Mouse (Mus musculus) ES-CJ7 (cell line): ENCODE measurements around the gene Cerkl.

Source experiments
- DNase-seq: peaks from one replicate; pipeline ENCODE4 v3.0.0; 2011; ENCODE audit warnings: low read depth, low spot score

Cerkl gene

GRCm38 (mm10) chr2:79456575-79457349, at the start of gene Cerkl, which contains the start of gene Neurod1:
TSS of gene Cerkl (minus strand) at chr2:79456785.
TSS of gene Neurod1 (minus strand) at chr2:79456751.
- peak; percentile 82 for DNase-seq

GRCm38 (mm10) chr2:79498990-79499755, 42.6 kb upstream of the Cerkl start:
- peak; percentile 81 for DNase-seq

- DNase-seq, result no peak
Observed at GRCm38 (mm10) chr2:79485127-79485526, 28.5 kb upstream of the Cerkl start.

DNA sequence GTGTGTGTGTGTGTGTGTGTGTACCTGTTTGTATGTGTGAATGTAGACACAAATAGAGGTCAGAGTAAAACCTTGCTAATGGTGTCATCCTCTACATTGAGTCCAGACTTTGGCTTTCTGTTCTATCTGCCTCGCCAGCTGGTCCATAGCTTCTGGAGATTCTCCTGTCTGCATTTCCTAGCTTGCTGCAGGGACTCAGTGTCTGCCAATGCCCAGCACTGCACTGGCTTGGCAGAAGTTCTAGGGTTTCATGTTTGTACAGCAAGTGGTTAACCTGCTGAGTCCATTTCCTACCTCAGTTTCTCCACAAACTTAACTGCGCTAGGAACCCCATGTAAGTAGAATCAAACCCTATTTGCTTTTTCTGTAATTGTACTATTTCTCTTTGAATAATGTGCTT, 25.9 kb upstream of the Cerkl start:
- DNase-seq, result no peak

DNA sequence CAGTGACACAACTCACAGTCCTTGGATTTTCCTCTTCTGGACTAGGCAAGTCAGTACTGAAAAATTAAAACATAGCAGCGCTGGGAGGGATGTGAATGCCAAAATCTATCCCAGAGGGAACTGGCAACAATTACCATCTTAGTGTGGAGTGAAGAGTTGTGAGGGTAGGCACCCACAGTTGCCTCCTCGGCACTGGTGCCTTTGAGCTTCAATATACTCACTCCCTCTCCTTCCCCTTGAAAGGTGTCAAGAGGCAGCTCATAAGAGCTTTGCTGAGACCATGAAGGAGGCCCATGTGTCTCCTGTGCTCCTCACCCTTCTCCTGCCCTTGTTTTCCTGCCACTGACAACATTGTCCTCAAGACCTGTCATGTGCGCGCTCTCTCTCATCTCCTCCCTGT, 5.8 kb upstream of the Cerkl start:
- no peak for DNase-seq

DNA sequence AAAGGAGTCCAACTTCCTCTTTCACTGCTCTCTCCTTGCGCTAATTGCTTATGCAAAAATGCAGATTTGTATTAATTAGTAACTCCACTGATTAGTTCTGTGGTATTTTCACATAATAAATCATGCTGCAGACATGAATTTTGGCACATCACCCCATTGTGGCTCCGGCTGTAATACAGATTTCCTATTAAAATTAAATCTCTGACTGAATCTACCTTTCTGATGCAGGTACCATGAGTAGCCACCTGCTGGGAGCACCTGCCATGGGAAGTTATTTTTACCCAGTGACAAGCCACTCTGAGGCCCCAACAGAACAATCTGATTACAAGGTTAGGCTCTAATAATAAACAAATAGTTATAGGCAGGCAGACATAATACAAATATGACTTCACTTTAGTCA, 5.3 kb upstream of the Cerkl start:
- no peak for DNase-seq

- DNase-seq, result peak; percentile 18
Observed at GRCm38 (mm10) chr2:79460586-79460985, 4.0 kb upstream of the Cerkl start.

GRCm38 (mm10) chr2:79460107-79460506, 3.5 kb upstream of the Cerkl start:
- DNase-seq, result no peak

- DNase-seq, result no peak
Observed at GRCm38 (mm10) chr2:79459061-79460045, 2.8 kb upstream of the Cerkl start.

DNA sequence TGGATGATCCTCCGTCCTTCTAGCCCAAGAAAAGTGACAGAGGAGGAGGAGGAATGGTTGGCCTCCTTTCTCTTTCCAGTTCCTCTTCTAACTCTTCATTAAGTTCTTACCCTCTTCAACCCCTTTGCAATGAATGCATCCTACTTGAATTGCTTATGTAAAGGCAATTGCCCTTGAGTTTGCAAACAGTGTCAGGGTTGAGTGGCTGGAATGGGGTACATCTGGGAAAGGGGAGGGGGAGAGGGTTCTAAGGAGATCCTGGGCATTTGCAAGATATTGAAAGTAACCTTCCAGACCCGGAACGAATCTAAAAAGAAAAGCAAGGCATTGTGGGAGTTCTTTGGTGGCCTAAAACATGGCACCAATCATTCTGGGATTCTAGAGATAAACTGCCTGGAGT, 1.3 kb upstream of the Cerkl start:
- DNase-seq, result peak; percentile 30

- no peak for DNase-seq
Observed at GRCm38 (mm10) chr2:79457434-79457833, 849 bp upstream of the Cerkl start.

DNA sequence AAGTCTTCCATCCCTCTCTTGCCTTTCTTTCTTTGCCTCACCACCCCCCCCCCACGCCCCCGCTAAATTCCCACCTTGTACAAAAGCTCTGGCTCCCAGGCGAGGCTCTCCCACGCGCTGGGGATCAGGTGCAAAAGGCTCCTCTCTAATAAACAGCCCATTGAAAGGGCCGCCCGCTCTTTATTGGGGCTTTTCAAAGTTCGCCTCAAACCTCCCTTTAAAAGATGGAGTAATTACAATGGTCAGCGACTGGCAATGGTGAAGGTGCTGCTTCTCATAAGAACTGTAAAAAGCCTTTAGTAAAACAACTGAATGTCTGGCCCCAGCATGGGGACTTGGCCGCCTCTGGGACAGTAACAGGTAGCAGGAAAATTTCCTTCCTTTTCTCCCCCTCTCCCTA, 939 bp downstream of the Cerkl start:
- no peak for DNase-seq

DNA sequence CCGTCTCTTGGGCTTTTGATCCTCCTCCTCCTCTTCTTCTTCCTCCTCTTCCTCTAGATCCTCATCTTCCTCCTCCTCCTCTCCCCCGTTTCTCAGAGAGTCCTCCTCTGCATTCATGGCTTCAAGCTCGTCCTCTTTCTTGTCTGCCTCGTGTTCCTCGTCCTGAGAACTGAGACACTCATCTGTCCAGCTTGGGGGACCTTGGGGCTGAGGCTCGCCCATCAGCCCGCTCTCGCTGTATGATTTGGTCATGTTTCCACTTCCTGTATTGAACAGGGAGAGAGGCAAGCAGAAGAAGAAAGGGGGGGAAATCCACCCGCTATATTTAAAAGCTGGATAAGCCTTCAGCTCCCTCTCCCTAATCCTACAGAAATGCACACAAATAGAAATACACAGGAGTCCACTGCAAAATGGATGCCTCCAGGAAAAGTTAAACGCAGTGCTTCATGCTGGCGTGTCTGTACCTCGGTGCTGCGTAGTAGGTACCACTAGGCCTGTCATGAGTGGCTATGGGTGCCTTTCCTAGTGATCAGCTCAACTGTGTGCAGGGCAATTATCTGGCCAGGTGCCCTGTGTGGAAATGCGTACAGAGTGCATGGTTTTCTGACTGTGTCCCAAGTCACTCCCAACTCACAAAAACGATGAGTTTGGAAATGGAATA, 1.7 kb downstream of the Cerkl start:
- no peak for DNase-seq

DNA sequence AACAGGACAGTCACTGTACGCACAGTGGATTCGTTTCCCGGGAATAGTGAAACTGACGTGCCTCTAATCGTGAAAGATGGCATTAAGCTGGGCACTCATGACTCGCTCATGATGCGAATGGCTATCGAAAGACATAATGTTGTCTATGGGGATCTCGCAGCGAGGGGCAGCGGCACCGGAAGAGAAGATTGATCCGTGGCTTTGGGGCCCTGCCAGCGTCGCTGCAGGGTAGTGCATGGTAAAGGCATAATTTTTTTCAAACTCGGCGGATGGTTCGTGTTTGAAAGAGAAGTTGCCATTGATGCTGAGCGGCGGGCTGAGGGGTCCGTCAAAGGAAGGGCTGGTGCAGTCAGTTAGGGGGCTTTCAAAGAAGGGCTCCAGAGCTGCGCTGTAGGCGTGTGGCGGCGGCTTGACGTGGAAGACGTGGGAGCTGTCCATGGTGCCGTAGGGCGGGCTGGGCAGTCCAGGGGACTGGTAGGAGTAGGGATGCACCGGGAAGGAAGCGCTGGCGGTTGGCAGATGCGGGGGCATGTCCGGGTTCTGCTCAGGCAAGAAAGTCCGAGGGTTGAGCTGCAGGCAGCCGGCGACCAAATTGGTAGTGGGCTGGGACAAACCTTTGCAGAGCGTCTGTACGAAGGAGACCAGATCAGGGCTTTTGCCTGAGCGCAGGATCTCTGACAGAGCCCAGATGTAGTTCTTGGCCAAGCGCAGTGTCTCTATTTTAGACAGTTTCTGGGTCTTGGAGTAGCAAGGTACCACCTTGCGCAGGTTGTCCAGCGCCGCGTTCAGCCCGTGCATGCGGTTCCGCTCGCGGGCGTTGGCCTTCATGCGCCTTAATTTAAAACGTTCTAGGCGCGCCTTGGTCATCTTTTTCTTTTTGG, 2.4 kb downstream of the Cerkl start:
- DNase-seq, result peak; percentile 87

DNA sequence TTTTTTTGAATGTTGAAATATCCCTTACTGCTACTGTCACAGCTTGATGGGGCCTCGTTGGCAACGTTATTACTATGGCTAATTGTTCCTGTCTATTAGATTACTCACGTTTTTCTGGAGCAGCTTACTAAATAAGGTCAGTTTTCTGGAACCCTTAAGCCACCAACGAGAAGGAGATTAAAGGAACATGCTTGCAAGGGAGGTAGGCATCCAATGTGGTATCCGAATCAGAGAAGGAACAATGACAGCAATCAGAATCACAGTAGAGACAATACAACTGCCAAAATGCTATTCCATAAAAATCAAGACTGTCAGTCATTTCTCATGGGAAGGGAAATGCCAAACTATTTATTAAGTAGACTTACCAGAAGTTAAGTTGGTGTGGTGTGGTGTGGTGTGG, 5.1 kb downstream of the Cerkl start:
- DNase-seq, result no peak

- no peak for DNase-seq
Observed at GRCm38 (mm10) chr2:79450684-79451394, 5.7 kb downstream of the Cerkl start.

GRCm38 (mm10) chr2:79449371-79449770, 7.2 kb downstream of the Cerkl start:
- DNase-seq, result no peak

- no peak for DNase-seq
Observed at GRCm38 (mm10) chr2:79447198-79447597, 9.4 kb downstream of the Cerkl start.

DNA sequence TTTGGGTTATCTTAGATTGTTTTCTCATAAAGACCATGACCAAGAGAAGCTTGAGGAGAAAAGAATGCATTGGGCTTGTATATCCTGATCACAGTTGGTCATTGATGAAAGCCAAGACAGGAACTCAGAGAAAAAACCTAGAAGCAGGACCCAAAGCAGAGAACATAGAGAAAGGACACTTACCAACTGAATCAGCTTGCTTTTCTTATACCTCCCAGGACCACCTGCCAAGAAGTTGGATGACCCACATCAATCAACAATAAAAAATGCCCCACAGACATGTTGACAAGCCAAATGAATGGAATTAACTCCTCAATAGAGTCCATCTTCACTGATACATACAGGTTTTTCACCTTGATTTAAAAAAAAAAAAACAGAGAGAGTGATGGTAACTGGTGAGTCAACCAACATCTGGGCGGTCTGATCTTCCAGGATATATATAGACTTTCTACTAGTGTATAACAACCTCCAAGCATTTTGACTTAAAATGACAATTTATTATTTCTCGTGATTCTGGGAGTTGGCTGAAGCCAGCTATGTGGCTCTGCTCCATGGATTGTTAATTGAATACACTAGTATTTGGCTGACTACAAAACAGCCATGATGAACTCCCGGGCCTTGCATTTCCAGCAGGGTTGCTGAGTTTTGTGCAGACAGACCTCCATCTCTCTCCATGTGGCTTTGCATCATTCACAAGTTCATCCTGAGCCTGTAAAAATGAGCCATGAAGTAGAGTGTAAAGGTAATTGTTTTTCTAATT, 12.5 kb downstream of the Cerkl start:
- DNase-seq, result no peak
